Mouse (Mus musculus) lung, embryonic 16.5 days (tissue): ENCODE measurements around the gene Dmkn. TPM values are rescaled to one million over a fixed set of nuclear protein-coding genes. Genes with fewer than 3 reads are reported as not detected.
"Not testable (repeated sequence)": the region's sequence is repeated elsewhere in the genome, so short reads cannot be mapped to it uniquely, and the experiment has no call there.

Experiments
- ATAC-seq: fragments of 200-750 bp; cut with Nextera tagmentation; 2 replicates; pipeline ENCODE4 v1.8.0; 2017; ENCODE audit warnings: low read depth, mild to moderate bottlenecking, moderate library complexity
- H3K27ac ChIP-seq: fragments of 300-500 bp; sonication (generic); 2 replicates; pipeline ENCODE4 v1.5.1; 2014; ENCODE audit warnings: mild to moderate bottlenecking, control low read depth, low read length
- H3K27me3 ChIP-seq: fragments of 300-500 bp; sonication (generic); 2 replicates; pipeline ENCODE4 v1.6.1; 2014; ENCODE audit warnings: low read depth, low read length, mixed read lengths; ENCODE audit not compliant: control insufficient read depth, insufficient read depth
- H3K36me3 ChIP-seq: fragments of 300-500 bp; sonication (generic); 2 replicates; pipeline ENCODE4 v1.6.1; 2014; ENCODE audit warnings: low read length; ENCODE audit not compliant: control insufficient read depth, insufficient read depth
- H3K4me1 ChIP-seq: fragments of 300-500 bp; sonication (generic); replicated peaks from 2 replicates; pipeline ENCODE4 v1.6.1; 2014; ENCODE audit warnings: low read length, mixed read lengths; ENCODE audit not compliant: control insufficient read depth, insufficient read depth
- H3K4me2 ChIP-seq: fragments of 300-500 bp; sonication (generic); 2 replicates; pipeline ENCODE4 v1.6.1; 2014; ENCODE audit warnings: low read depth, low read length, control low read depth
- H3K4me3 ChIP-seq: fragments of 300-500 bp; sonication (generic); 2 replicates; pipeline ENCODE4 v1.5.1; 2014; ENCODE audit warnings: mild to moderate bottlenecking, low read length, control low read depth
- H3K9ac ChIP-seq: fragments of 300-500 bp; sonication (generic); 2 replicates; pipeline ENCODE4 v1.6.1; 2014; ENCODE audit warnings: low read length, control low read depth
- H3K9me3 ChIP-seq: fragments of 300-500 bp; sonication (generic); 2 replicates; pipeline ENCODE4 v1.6.1; 2016; ENCODE audit warnings: low read length; ENCODE audit not compliant: control insufficient read depth
- WGBS: fragments of 180-500 bp; shearing (Covaris S2); extraction: QIAGEN DNeasy Blood & Tissue Kit; methylation state at CpG from one replicate; pipeline ENCODE4 v1.1.7; 2014; 5-methylcytosine and 5-hydroxymethylcytosine counted together
- polyA plus RNA-seq: library from polyadenylated mRNA; unstranded; fragments of >200 nt; fragmentation: Nextera tagmentation; extraction: Ambion mirVana; gene quantifications from 2 replicates; pipeline ENCODE4 v1.2.1, GENCODE M21; 2015

The Dmkn gene
- polyA plus RNA-seq, 1 experiment from 2014 or later = 12.6 TPM

DNA sequence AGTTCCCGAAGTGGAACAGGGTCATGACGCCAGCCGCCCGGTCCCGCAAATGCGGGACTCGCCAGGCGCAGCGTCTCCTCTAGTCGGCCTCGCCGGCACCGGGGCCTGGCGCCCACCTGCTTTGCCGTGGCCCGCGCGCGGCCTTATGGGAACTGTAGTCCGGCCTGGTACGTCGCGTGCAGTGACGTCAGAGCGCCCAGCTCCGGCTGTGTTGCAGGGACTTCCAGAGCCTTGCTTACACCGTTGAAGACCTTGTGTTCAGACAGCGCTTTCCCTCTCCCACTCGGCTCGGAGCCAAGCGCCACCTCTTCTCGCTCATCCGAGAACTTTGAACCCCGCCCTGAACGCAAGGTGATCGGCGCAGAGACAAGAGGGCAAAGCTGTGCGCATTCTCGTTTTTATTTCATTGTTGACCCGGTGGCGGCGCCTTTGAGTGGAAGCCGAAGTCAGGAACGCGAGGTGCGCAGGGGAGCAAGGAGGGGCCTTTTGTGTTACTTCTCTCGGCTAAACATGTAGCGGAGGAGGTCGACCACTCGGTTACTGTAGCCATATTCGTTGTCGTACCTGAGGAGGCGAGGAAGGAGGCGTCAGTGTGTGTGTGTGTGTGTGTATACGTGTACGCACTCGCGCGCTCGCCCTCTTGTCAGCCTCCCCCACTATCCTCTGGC, 34.0 kb upstream of the Dmkn start, which contains the start of gene Tmem147:
Gene Tmem147, minus strand, starts transcription at position 145 of the 668 bp plus-strand sequence.
- H3K9ac ChIP-seq = peak within 1 kb of the TSS; percentile 90
- under 1% methylated on average over 60 of the region's 60 CpGs for WGBS
- peaks cover 11% of the 10 kb centered on the region for H3K4me1 ChIP-seq
- no peaks in the 10 kb centered on the region for H3K27me3 ChIP-seq
- peak within 1 kb of the TSS; percentile 85 for H3K4me2 ChIP-seq
- peak within 1 kb of the TSS; percentile 78 for H3K27ac ChIP-seq
- H3K4me3 ChIP-seq = peak within 1 kb of the TSS; percentile 84
- peak; percentile 98 for ATAC-seq
- no peaks in the 10 kb centered on the region for H3K9me3 ChIP-seq
- H3K36me3 ChIP-seq = no peaks in the 10 kb centered on the region; the same call in 1 of the 2 replicates

DNA sequence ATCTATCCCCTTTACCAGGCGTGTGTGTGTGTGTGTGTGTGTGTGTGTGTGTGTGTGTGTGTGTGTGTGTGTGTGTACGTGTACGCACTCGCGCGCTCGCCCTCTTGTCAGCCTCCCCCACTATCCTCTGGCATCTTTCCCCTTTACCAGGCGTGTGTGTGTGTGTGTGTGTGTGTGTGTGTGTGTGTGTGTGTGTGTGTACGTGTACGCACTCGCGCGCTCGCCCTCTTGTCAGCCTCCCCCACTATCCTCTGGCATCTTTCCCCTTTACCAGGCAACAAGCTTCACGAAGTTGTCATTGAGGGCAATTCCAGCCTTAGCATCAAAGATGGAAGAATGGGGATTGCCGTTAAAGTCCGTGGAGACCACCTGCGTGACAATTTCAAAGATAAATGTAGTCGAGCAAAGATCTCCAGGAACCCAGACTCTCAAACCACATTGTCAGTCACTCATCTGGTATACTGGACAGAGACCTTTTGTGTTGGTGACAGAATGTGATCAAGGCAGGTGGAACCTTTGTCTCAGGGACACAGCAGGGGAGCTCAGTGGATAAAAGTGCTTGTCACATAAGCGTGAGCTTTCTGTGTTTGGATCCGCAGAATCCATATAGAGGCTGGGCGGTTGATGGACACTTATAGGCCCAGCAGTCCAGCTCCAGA, 33.4 kb upstream of the Dmkn start:
- peak overlapping the region; percentile 85 for H3K4me2 ChIP-seq
- H3K4me3 ChIP-seq = peak overlapping the region; percentile 84
- 23% methylated on average over 13 of the region's 22 CpGs for WGBS
- H3K27ac ChIP-seq, H3K36me3 ChIP-seq, H3K27me3 ChIP-seq, H3K9me3 ChIP-seq: not testable (repeated sequence)
- H3K9ac ChIP-seq = peak overlapping the region; percentile 90
- 0 out of 2 replicates have a peak, but pooled peaks have one; percentile 6 for ATAC-seq
- H3K4me1 ChIP-seq = peaks cover 11% of the 10 kb centered on the region

DNA sequence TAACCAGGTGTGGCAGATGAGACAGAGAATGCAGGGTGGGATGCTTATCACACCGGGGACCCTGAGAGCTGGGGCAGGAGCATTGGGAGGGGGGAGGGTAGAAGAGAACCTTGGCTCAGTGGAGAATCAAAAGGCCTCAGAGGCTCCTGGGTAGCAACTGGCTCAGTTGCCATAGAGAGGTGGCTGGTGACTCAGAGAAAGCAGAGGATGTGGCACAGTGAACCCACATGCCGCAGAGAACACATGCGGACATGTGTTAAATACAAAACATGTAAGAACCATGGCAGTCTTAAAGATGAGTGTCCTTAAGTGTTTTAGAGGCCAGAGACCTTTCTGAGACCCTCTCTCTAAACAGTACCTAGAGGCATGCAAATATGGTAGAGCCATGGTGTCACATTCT, 27.3 kb upstream of the Dmkn start:
- Histone ChIP-seq H3K9ac (no peak overlapping the region), H3K4me3 (no peak overlapping the region), H3K4me2 (no peak overlapping the region), H3K36me3 (peaks cover 4% of the 10 kb centered on the region), H3K27ac (no peak overlapping the region), H3K4me1 (no peaks in the 10 kb centered on the region), H3K27me3 (no peaks in the 10 kb centered on the region), H3K9me3 (0 out of 2 replicates have a peak, but pooled peaks cover 2% of the 10 kb centered on the region)
- no peak for ATAC-seq
- WGBS = 81% methylated on average over 3 of the region's 3 CpGs

DNA sequence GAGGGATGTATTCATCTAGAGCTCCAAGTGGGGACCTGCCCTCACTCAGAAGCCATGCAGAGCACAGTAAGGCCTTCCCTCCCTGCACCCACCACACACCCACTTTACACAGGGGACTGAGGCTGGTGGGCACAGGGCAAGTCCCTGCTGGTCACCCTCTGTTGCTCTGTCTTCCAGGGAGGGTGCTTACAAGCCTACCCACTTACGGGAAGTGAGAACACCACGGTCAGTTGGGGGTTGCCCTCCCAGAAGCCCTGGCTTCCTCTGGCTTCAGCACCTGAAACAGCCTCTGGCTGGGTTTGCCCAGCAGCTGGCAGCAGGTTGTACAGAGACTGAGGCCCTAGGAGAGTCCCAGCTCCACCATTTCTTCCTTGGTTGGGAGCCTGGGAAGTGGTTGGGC, 21.0 kb upstream of the Dmkn start:
- not testable (repeated sequence) for H3K4me3 ChIP-seq, H3K27me3 ChIP-seq, H3K9me3 ChIP-seq, H3K9ac ChIP-seq, H3K4me1 ChIP-seq, H3K36me3 ChIP-seq, ATAC-seq, H3K27ac ChIP-seq, H3K4me2 ChIP-seq
- 93% methylated on average over 2 of the region's 2 CpGs for WGBS

GRCm38 (mm10) chr7:30743617-30744016, 19.9 kb upstream of the Dmkn start, which contains the start of gene Gapdhs:
Gene Gapdhs, minus strand, starts transcription at chr7:30743681.
- H3K4me2 ChIP-seq, H3K9me3 ChIP-seq, H3K27me3 ChIP-seq, H3K9ac ChIP-seq, H3K4me3 ChIP-seq, H3K4me1 ChIP-seq, H3K36me3 ChIP-seq: not testable (repeated sequence)
- no CpG with 5 or more reads among the region's 4 CpGs for WGBS
- ATAC-seq = peak; percentile 23; the same call in 1 of the 2 replicates
- H3K27ac ChIP-seq = peak within 1 kb of the TSS; percentile 55; the same call in 1 of the 2 replicates

- WGBS = 15% methylated on average over 4 of the region's 4 CpGs
- Histone ChIP-seq H3K27ac (peak overlapping the region; percentile 55; the same call in 1 of the 2 replicates), H3K4me3 (no peak overlapping the region), H3K9ac (no peak overlapping the region), H3K27me3 (no peaks in the 10 kb centered on the region), H3K9me3 (0 out of 2 replicates have a peak, but pooled peaks cover 2% of the 10 kb centered on the region), H3K4me2 (no peak overlapping the region), H3K36me3 (0 out of 2 replicates have a peak, but pooled peaks cover 2% of the 10 kb centered on the region), H3K4me1 (0 out of 2 replicates have a peak, but pooled peaks cover 4% of the 10 kb centered on the region)
- ATAC-seq = peak; percentile 81
These were observed 19.4 kb upstream of the Dmkn start for GRCm38 (mm10) chr7:30744022-30744598.

DNA sequence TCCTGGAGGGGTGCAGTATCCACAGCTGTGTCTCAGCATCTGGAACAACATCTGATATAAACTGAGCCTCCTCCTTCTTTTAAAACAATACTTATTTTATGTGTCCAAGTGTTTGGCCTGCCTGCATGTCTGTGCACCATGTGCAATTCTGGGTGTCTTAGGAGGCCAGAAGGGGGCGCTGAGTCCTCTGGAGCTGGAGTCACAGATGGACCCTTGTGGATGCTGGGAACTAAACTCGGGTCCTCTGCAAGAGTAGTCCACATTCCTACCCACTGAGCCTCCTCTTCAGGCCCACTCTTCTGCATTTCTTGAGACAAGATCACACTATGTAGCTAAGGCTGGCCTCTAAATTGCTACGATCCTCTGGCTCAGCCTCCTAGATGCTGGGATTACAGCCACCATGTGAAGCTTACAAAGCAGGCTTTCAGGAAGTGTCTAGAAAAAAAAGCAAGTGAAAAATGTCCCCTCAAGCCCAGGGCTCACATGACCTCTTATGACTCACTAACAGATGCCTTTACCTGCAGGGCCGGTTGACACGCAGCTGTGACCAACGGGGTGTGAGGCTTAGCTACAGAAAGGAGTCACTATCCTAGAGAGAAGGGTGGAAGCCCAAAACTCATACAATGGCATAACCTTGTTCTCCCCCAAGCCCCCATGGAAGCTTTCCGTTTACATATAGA, 15.9 kb upstream of the Dmkn start:
- Histone ChIP-seq H3K4me1 (0 out of 2 replicates have a peak, but pooled peaks cover 4% of the 10 kb centered on the region), H3K4me3 (no peak overlapping the region), H3K9ac (no peak overlapping the region), H3K27me3 (no peaks in the 10 kb centered on the region), H3K4me2 (no peak overlapping the region), H3K36me3 (no peaks in the 10 kb centered on the region), H3K9me3 (no peaks in the 10 kb centered on the region), H3K27ac (no peak overlapping the region)
- no peak for ATAC-seq
- WGBS = 81% methylated on average over 7 of the region's 7 CpGs

DNA sequence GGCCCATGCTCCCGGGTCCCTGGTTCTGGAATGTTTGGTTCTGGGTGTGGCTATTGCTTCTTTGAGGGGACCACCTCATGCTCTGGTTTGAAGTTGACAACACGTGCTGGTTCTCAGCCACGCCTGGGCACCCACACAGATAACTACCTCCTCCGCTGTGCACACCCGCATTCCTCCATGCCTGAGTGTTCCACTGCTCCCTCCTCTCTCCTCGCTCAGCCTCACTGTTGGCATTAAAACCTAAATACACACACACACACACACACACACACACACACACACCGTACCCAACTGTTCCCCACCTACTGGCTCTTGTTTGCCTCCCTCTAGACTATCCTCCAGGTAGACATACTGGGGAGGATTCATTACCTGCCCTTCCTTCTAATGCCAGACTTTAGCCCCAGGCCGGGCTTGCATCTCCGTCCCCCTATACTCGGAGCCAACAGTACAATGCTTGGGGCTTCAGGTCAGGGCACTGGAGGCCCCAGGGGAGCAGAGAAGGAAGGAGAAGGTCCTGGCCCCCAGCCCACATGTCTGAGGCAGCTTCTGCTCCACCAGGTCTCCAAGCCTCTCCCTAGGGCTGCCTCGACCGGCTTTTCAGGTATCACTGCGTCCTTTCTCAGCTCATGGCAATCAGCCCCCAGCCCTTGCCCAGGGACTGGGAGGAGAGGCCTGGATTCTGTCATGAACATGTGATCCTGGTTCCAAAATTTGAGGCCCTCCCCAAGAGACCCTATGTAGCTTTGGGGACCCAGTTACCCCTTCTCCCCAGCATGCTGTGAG, 13.5 kb upstream of the Dmkn start:
- Histone ChIP-seq H3K4me3 (no peak overlapping the region), H3K4me2 (no peak overlapping the region), H3K36me3 (peaks cover 4% of the 10 kb centered on the region), H3K27ac (no peak overlapping the region), H3K9me3 (peaks cover 4% of the 10 kb centered on the region), H3K4me1 (no peaks in the 10 kb centered on the region), H3K9ac (no peak overlapping the region), H3K27me3 (no peaks in the 10 kb centered on the region)
- WGBS = 70% methylated on average over 13 of the region's 13 CpGs
- peak; percentile 64 for ATAC-seq
